Mouse (Mus musculus) intestine, embryonic 14.5 days (tissue): ENCODE measurements around the gene Vwa3b. TPM values are rescaled to one million over a fixed set of nuclear protein-coding genes. Genes with fewer than 3 reads are reported as not detected.

Source experiments
- ATAC-seq: fragments of 200-750 bp; cut with Nextera tagmentation; replicated peaks from 2 replicates; pipeline ENCODE4 v1.8.0; 2017; ENCODE audit warnings: low read depth, moderate number of reproducible peaks, moderate TSS enrichment, moderate library complexity; ENCODE audit not compliant: low FRiP score, low TSS enrichment
- DNase-seq: peaks from one replicate; pipeline ENCODE4 v3.0.0-alpha.2; 2018; ENCODE audit warnings: low spot score
- H3K27ac ChIP-seq: fragments of 300-500 bp; sonication (generic); 2 replicates; pipeline ENCODE4 v1.5.1; 2014; ENCODE audit warnings: low read depth, mild to moderate bottlenecking, control low read depth
- H3K27me3 ChIP-seq: fragments of 300-500 bp; sonication (generic); replicated peaks from 2 replicates; pipeline ENCODE4 v1.6.1; 2014; ENCODE audit warnings: low read length, control low read depth; ENCODE audit not compliant: control insufficient read depth, insufficient read depth
- H3K36me3 ChIP-seq: fragments of 300-500 bp; sonication (generic); 2 replicates; pipeline ENCODE4 v1.6.1; 2014; ENCODE audit warnings: low read length, control low read depth; ENCODE audit not compliant: control insufficient read depth, insufficient read depth
- H3K4me1 ChIP-seq: fragments of 300-500 bp; sonication (generic); replicated peaks from 2 replicates; pipeline ENCODE4 v1.6.1; 2014; ENCODE audit warnings: low read length, control low read depth, mixed read lengths; ENCODE audit not compliant: control insufficient read depth, insufficient read depth
- H3K4me2 ChIP-seq: fragments of 300-500 bp; sonication (generic); 2 replicates; pipeline ENCODE4 v1.6.1; 2014; ENCODE audit warnings: low read length
- H3K4me3 ChIP-seq: fragments of 300-500 bp; sonication (generic); 2 replicates; pipeline ENCODE4 v1.5.1; 2014; ENCODE audit warnings: low read depth, low read length, control low read depth, mixed read lengths
- H3K9ac ChIP-seq: fragments of 300-500 bp; sonication (generic); 2 replicates; pipeline ENCODE4 v1.6.1; 2014; ENCODE audit warnings: mild to moderate bottlenecking, low read length
- H3K9me3 ChIP-seq: fragments of 300-500 bp; sonication (generic); 2 replicates; pipeline ENCODE4 v1.6.1; 2016; ENCODE audit warnings: low read length, control low read depth; ENCODE audit not compliant: control insufficient read depth
- whole genome bisulfite sequencing: fragments of 180-500 bp; shearing (Covaris S2); extraction: QIAGEN DNeasy Blood & Tissue Kit; methylation state at CpG from one replicate; pipeline ENCODE4 v1.1.7; 2014; 5-methylcytosine and 5-hydroxymethylcytosine counted together
- polyA plus RNA-seq: library from polyadenylated mRNA; unstranded; fragments of >200 nt; fragmentation: Nextera tagmentation; extraction: Ambion mirVana; gene quantifications from 2 replicates; pipeline ENCODE4 v1.2.1, GENCODE M21; 2014

The Vwa3b gene
- polyA plus RNA-seq, 1 experiment from 2014 or later = 2.8 TPM

GRCm38 (mm10) chr1:37024736-37025135 lies 1.7 kb upstream of the Vwa3b start:
- Histone ChIP-seq H3K27me3 (no peaks in the 10 kb centered on the region), H3K4me3 (no peak overlapping the region), H3K9me3 (no peaks in the 10 kb centered on the region), H3K4me2 (no peak overlapping the region), H3K36me3 (no peaks in the 10 kb centered on the region), H3K9ac (no peak overlapping the region), H3K4me1 (peaks cover 9% of the 10 kb centered on the region), H3K27ac (no peak overlapping the region)
- 80% methylated on average over 7 of the region's 7 CpGs for WGBS
- ATAC-seq = no peak
- DNase-seq = no peak

GRCm38 (mm10) chr1:37025376-37025775 lies 1.0 kb upstream of the Vwa3b start:
- DNase-seq (no peak), ATAC-seq (no peak)
- 72% methylated on average over 1 of the region's 1 CpGs for WGBS
- Histone ChIP-seq H3K27me3 (no peaks in the 10 kb centered on the region), H3K36me3 (no peaks in the 10 kb centered on the region), H3K4me3 (no peak overlapping the region), H3K4me2 (no peak overlapping the region), H3K9me3 (no peaks in the 10 kb centered on the region), H3K9ac (no peak overlapping the region), H3K4me1 (peaks cover 14% of the 10 kb centered on the region), H3K27ac (no peak overlapping the region)

GRCm38 (mm10) chr1:37026866-37027265 lies 470 bp downstream of the Vwa3b start:
- Histone ChIP-seq H3K27me3 (no peaks in the 10 kb centered on the region), H3K4me2 (no peak overlapping the region), H3K9ac (no peak overlapping the region), H3K4me3 (no peak overlapping the region), H3K36me3 (no peaks in the 10 kb centered on the region), H3K27ac (no peak overlapping the region), H3K9me3 (no peaks in the 10 kb centered on the region), H3K4me1 (peaks cover 22% of the 10 kb centered on the region)
- WGBS = 62% methylated on average over 6 of the region's 6 CpGs
- DNase-seq (no peak), ATAC-seq (no peak)

GRCm38 (mm10) chr1:37028439-37029153 lies 2.2 kb downstream of the Vwa3b start:
- WGBS = 5% methylated on average over 18 of the region's 18 CpGs
- Histone ChIP-seq H3K4me3 (peak overlapping the region; percentile 43), H3K9me3 (no peaks in the 10 kb centered on the region), H3K4me2 (peak overlapping the region; percentile 63), H3K4me1 (peaks cover 22% of the 10 kb centered on the region), H3K27me3 (no peaks in the 10 kb centered on the region), H3K9ac (peak overlapping the region; percentile 43), H3K36me3 (no peaks in the 10 kb centered on the region), H3K27ac (peak overlapping the region; percentile 97)
- no peak for ATAC-seq
- DNase-seq = peak; percentile 56

- peak; percentile 91 for ATAC-seq
Measured at GRCm38 (mm10) chr1:37029154-37029907, 2.9 kb downstream of the Vwa3b start.

GRCm38 (mm10) chr1:37029942-37030341 lies 3.5 kb downstream of the Vwa3b start:
- no peak; the same call in 1 of the 2 replicates for ATAC-seq
- DNase-seq = no peak
- Histone ChIP-seq H3K27ac (peak overlapping the region; percentile 97), H3K4me2 (peak overlapping the region; percentile 63), H3K27me3 (no peaks in the 10 kb centered on the region), H3K36me3 (no peaks in the 10 kb centered on the region), H3K4me3 (peak overlapping the region; percentile 43; the same call in 1 of the 2 replicates), H3K9me3 (no peaks in the 10 kb centered on the region), H3K9ac (no peak overlapping the region), H3K4me1 (peaks cover 22% of the 10 kb centered on the region)
- WGBS = 29% methylated on average over 5 of the region's 5 CpGs

More at GRCm38 (mm10) chr1:37029154-37029907, 2.9 kb downstream of the Vwa3b start:
- Histone ChIP-seq H3K4me3 (peak overlapping the region; percentile 43), H3K9me3 (no peaks in the 10 kb centered on the region), H3K27ac (peak overlapping the region; percentile 97), H3K4me1 (peaks cover 22% of the 10 kb centered on the region), H3K36me3 (no peaks in the 10 kb centered on the region), H3K9ac (peak overlapping the region; percentile 43), H3K4me2 (peak overlapping the region; percentile 63), H3K27me3 (no peaks in the 10 kb centered on the region)
- DNase-seq = peak; percentile 93
- WGBS = 3% methylated on average over 26 of the region's 26 CpGs

- Histone ChIP-seq H3K27me3 (no peaks in the 10 kb centered on the region), H3K36me3 (no peaks in the 10 kb centered on the region), H3K9ac (no peak overlapping the region), H3K9me3 (no peaks in the 10 kb centered on the region), H3K27ac (peak overlapping the region; percentile 97), H3K4me1 (peaks cover 22% of the 10 kb centered on the region), H3K4me2 (no peak overlapping the region), H3K4me3 (no peak overlapping the region)
- 68% methylated on average over 2 of the region's 2 CpGs for WGBS
- no peak for ATAC-seq
- no peak for DNase-seq
Measured at GRCm38 (mm10) chr1:37030693-37031092, 4.3 kb downstream of the Vwa3b start.

GRCm38 (mm10) chr1:37035879-37036278 lies 9.5 kb downstream of the Vwa3b start:
- WGBS = 87% methylated on average over 8 of the region's 8 CpGs
- Histone ChIP-seq H3K27me3 (no peaks in the 10 kb centered on the region), H3K27ac (no peak overlapping the region), H3K4me1 (0 out of 2 replicates have a peak, but pooled peaks cover 3% of the 10 kb centered on the region), H3K9ac (no peak overlapping the region), H3K9me3 (no peaks in the 10 kb centered on the region), H3K4me2 (no peak overlapping the region), H3K4me3 (no peak overlapping the region), H3K36me3 (no peaks in the 10 kb centered on the region)
- DNase-seq (no peak), ATAC-seq (no peak)
